14 mouse cellular contexts compared by ENCODE assay signal in genomic region chr13:13492151-13492550, GRCm38 (mm10). TPM values are rescaled to one million over a fixed set of nuclear protein-coding genes. Genes with fewer than 3 reads are reported as not detected.
DNase-seq lines count a peak whose midpoint lies in the region; ATAC-seq and TF ChIP-seq lines count a peak whose summit lies in the region.
"Had no signal": no experiment of that assay in that cellular context is flagged by ENCODE, and none has a peak within 500 bp of the region (broad histone marks: within the 10 kb centered on the region; RNA-seq: fewer than 3 reads in every experiment).

No protein-coding gene starts in this region.

- no peaks in the 10 kb centered on the region for H3K4me1 ChIP-seq in intestine, embryonic 16.5 days (ENCODE audit: control insufficient read depth, insufficient read depth, low read length)
- H3K4me1 ChIP-seq: liver, embryonic 12.5 days had no signal

- peak; percentile 40 for ATAC-seq in intestine, embryonic 16.5 days
- ATAC-seq: liver, embryonic 12.5 days; Patski had no signal

- no peaks in the 10 kb centered on the region for H3K36me3 ChIP-seq in intestine, embryonic 16.5 days (ENCODE audit: control insufficient read depth, insufficient read depth, low read length)

- no peak for DNase-seq in gastrocnemius, adult 2 months
- DNase-seq in gastrocnemius, postnatal 36 days: no peak
- peak; percentile 44 for DNase-seq in kidney, postnatal 10 days
- DNase-seq in kidney, postnatal 14 days: no peak
- DNase-seq in MN1 (ENCODE audit: low spot score): peak; percentile 37
- DNase-seq in left cerebral cortex, adult 11 months (ENCODE audit: low spot score): no peak
- DNase-seq in B cell, adult 2 months: no peak
- DNase-seq: adrenal gland, adult 8-10 months; cerebellum, postnatal 25 days; kidney, adult 18-20 months; layer of hippocampus, postnatal 36 days had no signal

- H3K27ac ChIP-seq in gastrocnemius, adult 2 months: peak overlapping the region; percentile 61; the same call in 1 of the 2 replicates
- H3K27ac ChIP-seq in intestine, embryonic 16.5 days (ENCODE audit: low read length): no peak overlapping the region
- H3K27ac ChIP-seq: liver, embryonic 12.5 days had no signal

- no peak overlapping the region for H3K9ac ChIP-seq in intestine, embryonic 16.5 days (ENCODE audit: low read depth, low read length)
- H3K9ac ChIP-seq: liver, embryonic 12.5 days had no signal

- no peak overlapping the region for H3K4me3 ChIP-seq in gastrocnemius, adult 2 months
- H3K4me3 ChIP-seq in intestine, embryonic 16.5 days (ENCODE audit: low read length): no peak overlapping the region
- H3K4me3 ChIP-seq: liver, embryonic 12.5 days had no signal

- no peaks in the 10 kb centered on the region for H3K27me3 ChIP-seq in intestine, embryonic 16.5 days (replicated peaks; ENCODE audit: control insufficient read depth, insufficient read depth, low read length)
- H3K27me3 ChIP-seq: liver, embryonic 12.5 days; Patski had no signal

- H3K9me3 ChIP-seq in intestine, embryonic 16.5 days (ENCODE audit: control insufficient read depth, low read length): no peaks in the 10 kb centered on the region
- H3K9me3 ChIP-seq: liver, embryonic 12.5 days had no signal

- no peak overlapping the region for H3K4me2 ChIP-seq in intestine, embryonic 16.5 days (ENCODE audit: low read depth, low read length)
- H3K4me2 ChIP-seq: liver, embryonic 12.5 days had no signal

- WGBS in intestine, embryonic 16.5 days: 41% methylated on average over 2 of the region's 2 CpGs

- intact Hi-C loops in gastrocnemius, adult 2 months (cut with DNase I): no loop called here
- intact Hi-C loops in gastrocnemius, postnatal 36 days (cut with DNase I): no loop called here

- TF ChIP-seq CTCF in gastrocnemius, adult 2 months (IDR thresholded peaks at IDR 0.05): no peak

RNA-seq across cellular contexts. Expression of gene Nid1, which starts 54.8 kb away (rescaled TPM):
- 10 to 100 TPM; 37.3 to 49.2 TPM for total RNA-seq in gastrocnemius, adult 2 months (2021)
- total RNA-seq in gastrocnemius, postnatal 36 days (2021): 10 to 100 TPM; 59.4 to 66.8 TPM
- polyA plus RNA-seq in intestine, embryonic 16.5 days (2015; fragmentation: Nextera tagmentation; extraction: Ambion mirVana): 58.7 and 69.7 TPM in 2 replicates

Comparison
In these comparisons a context has a peak if more than half of its experiments do, and no peak if none do; other contexts are left out.
1. DNase-seq: peak in kidney, postnatal 10 days (single experiment) and MN1 (single experiment); none in gastrocnemius, adult 2 months (single experiment), gastrocnemius, postnatal 36 days (0 of 2), kidney, postnatal 14 days (single experiment), left cerebral cortex, adult 11 months (single experiment) and B cell, adult 2 months (0 of 2).